Mouse (Mus musculus) kidney, postnatal 36 days (tissue): ENCODE measurements around the gene Orm3.

Experiments
- DNase-seq, 2 experiments: peaks; one replicate each; pipeline ENCODE4 v3.0.0; 2021 to 2022; ENCODE audit warnings: mixed read lengths in 2 of 2

Orm3 gene

GRCm38 (mm10) chr4:63403040-63403959, 47.3 kb downstream of the Orm3 start, which contains the start of gene Akna:
TSS of gene Akna (minus strand) at chr4:63403354.
- DNase-seq: peak; percentile 92 to 96

GRCm38 (mm10) chr4:63404205-63404604, 48.2 kb downstream of the Orm3 start:
- no peak for DNase-seq

- no peak for DNase-seq
These were observed 49.1 kb downstream of the Orm3 start for GRCm38 (mm10) chr4:63405051-63405450.

- no peak for DNase-seq
These were observed 49.7 kb downstream of the Orm3 start for GRCm38 (mm10) chr4:63405683-63406082.

- DNase-seq: no peak
These were observed 52.3 kb downstream of the Orm3 start for GRCm38 (mm10) chr4:63408247-63408646.

GRCm38 (mm10) chr4:63408649-63409048, 52.7 kb downstream of the Orm3 start:
- peak; percentile 42 to 75 for DNase-seq
